8 mouse cellular contexts compared by ENCODE assay signal in the genomic region with DNA sequence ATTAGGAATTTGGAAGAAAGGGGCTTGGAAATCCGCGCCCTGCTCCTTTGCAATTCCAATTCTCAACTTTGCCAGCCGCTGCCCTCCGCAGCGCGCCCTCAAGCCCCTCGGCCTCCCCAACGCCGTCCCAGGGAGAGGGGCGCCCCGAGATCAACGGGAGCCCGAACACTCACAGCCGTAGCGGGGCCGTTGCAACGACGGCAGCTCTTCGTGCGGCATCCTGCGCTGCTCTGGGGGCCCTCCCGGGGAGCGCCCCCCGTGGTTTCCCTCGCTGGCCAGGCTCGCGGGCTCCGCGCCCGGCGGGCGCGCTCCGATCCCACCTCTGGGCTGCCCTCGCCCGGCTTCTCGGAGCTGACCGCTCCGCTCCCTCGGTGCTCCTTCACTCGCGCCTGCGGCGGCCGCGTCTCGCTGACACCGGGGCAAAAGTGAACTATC. TPM values are rescaled to one million over a fixed set of nuclear protein-coding genes. Genes with fewer than 3 reads are reported as not detected.
DNase-seq lines count a peak whose midpoint lies in the region; ATAC-seq lines count a peak whose summit lies in the region.

Iqgap2 (minus strand) TSS at position 432 of the 435 bp plus-strand sequence.

- H3K27ac ChIP-seq in lung, embryonic 15.5 days: peak within 1 kb of the TSS; percentile 39; the same call in 1 of the 2 replicates
- H3K27ac ChIP-seq in forebrain, embryonic 14.5 days (ENCODE audit: low read depth, low read length): peak within 1 kb of the TSS; percentile 48; the same call in 1 of the 2 replicates
- H3K27ac ChIP-seq in limb, embryonic 10.5 days: peak within 1 kb of the TSS; percentile 96
- no peak within 1 kb of the TSS for H3K27ac ChIP-seq in neural tube, embryonic 14.5 days (ENCODE audit: low read depth, low read length)

- H3K27me3 ChIP-seq in lung, embryonic 15.5 days: no peaks in the 10 kb centered on the region
- no peaks in the 10 kb centered on the region for H3K27me3 ChIP-seq in forebrain, embryonic 14.5 days (replicated peaks; ENCODE audit: control insufficient read depth, insufficient read depth, low read length)
- H3K27me3 ChIP-seq in limb, embryonic 10.5 days (ENCODE audit: low read depth, poor library complexity, severe bottlenecking): no peaks in the 10 kb centered on the region
- H3K27me3 ChIP-seq in neural tube, embryonic 14.5 days (ENCODE audit: control insufficient read depth, insufficient read depth, low read length): no peaks in the 10 kb centered on the region

- DNase-seq in cerebellum, postnatal 10 days: no peak
- no peak for DNase-seq in lung, postnatal 25 days (ENCODE audit: low spot score)
- DNase-seq in forebrain, embryonic 14.5 days (ENCODE audit: low spot score): no peak
- DNase-seq in limb, embryonic 10.5 days (ENCODE audit: low spot score): no peak
- no peak for DNase-seq in spleen, postnatal 14 days (ENCODE audit: low spot score in 2 of 2)

- no peaks in the 10 kb centered on the region for H3K9me3 ChIP-seq in lung, embryonic 15.5 days
- H3K9me3 ChIP-seq in forebrain, embryonic 14.5 days (replicated peaks; ENCODE audit: control insufficient read depth, low read length): no peaks in the 10 kb centered on the region
- no peaks in the 10 kb centered on the region for H3K9me3 ChIP-seq in limb, embryonic 10.5 days (replicated peaks)
- H3K9me3 ChIP-seq in neural tube, embryonic 14.5 days (ENCODE audit: control insufficient read depth, low read length): no peaks in the 10 kb centered on the region

- peak within 1 kb of the TSS; percentile 97 for H3K4me2 ChIP-seq in lung, embryonic 15.5 days
- H3K4me2 ChIP-seq in forebrain, embryonic 14.5 days (ENCODE audit: low read length): peak within 1 kb of the TSS; percentile 97
- peak within 1 kb of the TSS; percentile 75 for H3K4me2 ChIP-seq in neural tube, embryonic 14.5 days (ENCODE audit: low read depth, low read length)

- peaks cover 23% of the 10 kb centered on the region for H3K4me1 ChIP-seq in lung, embryonic 15.5 days
- peaks cover 8% of the 10 kb centered on the region for H3K4me1 ChIP-seq in forebrain, embryonic 14.5 days (ENCODE audit: control insufficient read depth, insufficient read depth, low read length)
- H3K4me1 ChIP-seq in limb, embryonic 10.5 days: peaks cover 31% of the 10 kb centered on the region
- peaks cover 7% of the 10 kb centered on the region; the same call in 1 of the 2 replicates for H3K4me1 ChIP-seq in neural tube, embryonic 14.5 days (ENCODE audit: control insufficient read depth, insufficient read depth, low read length)

- peak within 1 kb of the TSS; percentile 71 for H3K9ac ChIP-seq in lung, embryonic 15.5 days
- peak within 1 kb of the TSS; percentile 81 for H3K9ac ChIP-seq in forebrain, embryonic 14.5 days (ENCODE audit: low read length)
- H3K9ac ChIP-seq in neural tube, embryonic 14.5 days (replicated peaks; ENCODE audit: low read depth, low read length): peak within 1 kb of the TSS; percentile 51

- H3K36me3 ChIP-seq in lung, embryonic 15.5 days: no peaks in the 10 kb centered on the region
- H3K36me3 ChIP-seq in forebrain, embryonic 14.5 days (ENCODE audit: control insufficient read depth, insufficient read depth, low read length): no peaks in the 10 kb centered on the region
- H3K36me3 ChIP-seq in limb, embryonic 10.5 days: no peaks in the 10 kb centered on the region; the same call in 1 of the 2 replicates
- H3K36me3 ChIP-seq in neural tube, embryonic 14.5 days (ENCODE audit: control insufficient read depth, insufficient read depth, low read length): no peaks in the 10 kb centered on the region

- WGBS in lung, embryonic 15.5 days: 0% methylated on average over 48 of the region's 48 CpGs
- 0% methylated on average over 42 of the region's 48 CpGs for WGBS in forebrain, embryonic 14.5 days
- WGBS in limb, embryonic 10.5 days: 1% methylated on average over 47 of the region's 48 CpGs
- under 1% methylated on average over 34 of the region's 48 CpGs for WGBS in neural tube, embryonic 14.5 days

- H3K4me3 ChIP-seq in lung, embryonic 15.5 days: peak within 1 kb of the TSS; percentile 74
- H3K4me3 ChIP-seq in forebrain, embryonic 14.5 days (ENCODE audit: low read depth, low read length): peak within 1 kb of the TSS; percentile 70
- peak within 1 kb of the TSS; percentile 85 for H3K4me3 ChIP-seq in limb, embryonic 10.5 days
- H3K4me3 ChIP-seq in neural tube, embryonic 14.5 days (ENCODE audit: low read depth, low read length): peak within 1 kb of the TSS; percentile 54

- peak; percentile 27; the same call in 1 of the 2 replicates for ATAC-seq in cerebellum, adult (ENCODE audit: insufficient number of reproducible peaks, low FRiP score, low TSS enrichment)
- ATAC-seq in lung, embryonic 15.5 days (ENCODE audit: borderline replicate concordance, extremely low read depth, low FRiP score, low TSS enrichment): peak; percentile 60
- ATAC-seq in forebrain, embryonic 14.5 days: peak; percentile 81
- peak; percentile 66 for ATAC-seq in neural tube, embryonic 14.5 days (ENCODE audit: low read depth)

RNA-seq across cellular contexts. Expression of gene Iqgap2, which starts in this region (rescaled TPM):
- 6.2 and 6.8 TPM in 2 replicates for polyA plus RNA-seq in lung, embryonic 15.5 days (2015; fragmentation: Nextera tagmentation; extraction: Ambion mirVana)
- polyA plus RNA-seq in forebrain, embryonic 14.5 days (2014; fragmentation: Nextera tagmentation; extraction: Ambion mirVana): 4.2 and 4.4 TPM in 2 replicates
- 7.1 and 9.7 TPM in 2 replicates for polyA plus RNA-seq in limb, embryonic 10.5 days (2016; fragmentation: Nextera tagmentation; extraction: Ambion mirVana)
- 2.0 and 2.8 TPM in 2 replicates for polyA plus RNA-seq in neural tube, embryonic 14.5 days (2014; fragmentation: Nextera tagmentation; extraction: Ambion mirVana)

Comparison
In these comparisons a context has a peak if more than half of its experiments do, and no peak if none do; other contexts are left out.
1. ATAC-seq: peak in every context shown above with its lines; median percentile 81 in forebrain, embryonic 14.5 days; 66 in neural tube, embryonic 14.5 days; 60 in lung, embryonic 15.5 days; 27 in cerebellum, adult.